Mouse (Mus musculus): ENCODE results near the gene Rbm20. TPM values are rescaled to one million over a fixed set of nuclear protein-coding genes. Genes with fewer than 3 reads are reported as not detected.

The Rbm20 gene
- polyA plus RNA-seq, 1 experiment from 2014 or later, result 52.0 TPM

DNA sequence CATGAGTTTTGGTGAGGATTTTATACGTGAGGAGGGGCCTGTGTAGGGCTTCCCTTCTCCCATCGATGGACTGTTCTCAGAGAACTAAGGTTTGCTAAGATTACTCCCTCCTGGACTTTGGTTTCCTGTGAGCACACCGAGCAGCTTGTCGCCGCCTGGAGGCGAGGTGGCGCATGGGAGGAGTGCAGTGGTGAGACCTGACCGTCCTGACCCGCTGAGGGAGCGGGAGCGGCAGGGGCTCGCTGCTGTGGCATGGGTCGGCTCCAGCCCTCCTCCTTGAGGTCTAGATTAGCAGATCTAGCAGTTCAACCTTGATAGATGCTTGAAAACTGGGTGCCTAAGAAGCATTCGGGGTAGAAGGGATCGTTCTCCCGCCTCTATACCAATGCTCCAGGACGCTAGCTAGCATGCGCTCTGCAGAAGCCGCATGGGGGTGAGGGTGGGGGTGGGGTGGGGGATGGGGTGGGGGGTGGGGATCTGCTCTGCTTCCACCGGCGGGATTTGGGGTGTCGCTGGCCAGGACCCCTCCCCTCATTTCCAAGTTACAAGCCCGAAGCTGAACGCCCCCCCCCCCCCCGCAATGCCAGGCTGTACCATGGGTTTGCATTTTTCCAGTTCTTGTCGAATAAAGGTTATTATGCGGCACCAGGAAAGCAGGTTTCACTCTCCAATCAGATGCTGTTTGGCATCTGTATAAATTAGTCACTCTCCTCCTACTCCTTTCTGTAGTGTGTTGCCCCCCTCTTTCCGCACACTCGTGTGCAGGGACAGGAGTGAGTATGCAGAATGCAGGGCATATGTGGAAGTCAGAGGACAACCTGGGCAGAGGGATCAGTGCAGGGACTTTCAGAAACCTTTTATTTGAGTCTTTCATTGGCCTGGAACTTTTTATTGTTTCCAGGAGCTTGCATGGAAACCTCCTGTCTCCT is 28.1 kb downstream of the Rbm20 start:
- H3K27ac ChIP-seq (replicated peaks in 1 of 2; ENCODE audit: control insufficient read depth in 1 of 2, insufficient read depth in 1 of 2, low read depth in 2 of 2, low read length in 2 of 2), result peak overlapping the region; percentile 37 to 60; a peak in 1 of 4 replicates
- no peaks in the 10 kb centered on the region for H3K27me3 ChIP-seq (ENCODE audit: control insufficient read depth, insufficient read depth, low read length)

DNA sequence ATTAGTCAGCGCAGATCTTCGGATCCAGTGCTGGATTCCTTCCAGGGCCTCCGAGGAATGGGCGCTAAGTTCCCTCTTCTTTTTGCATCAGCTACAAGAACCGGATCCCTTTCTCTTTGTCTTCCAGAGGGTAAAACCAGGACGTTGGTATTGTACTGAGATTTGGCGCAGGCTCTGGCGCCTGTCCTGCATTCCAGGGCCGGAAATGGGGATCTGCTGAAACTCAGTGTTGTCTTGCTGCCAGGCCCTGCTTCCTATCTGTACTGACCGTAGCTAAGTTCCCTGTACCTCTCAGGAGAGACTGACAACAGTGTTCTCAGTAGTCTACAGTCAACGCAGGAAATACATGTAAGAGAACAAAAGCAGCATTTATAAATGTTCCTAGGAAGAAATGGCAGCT is 31.3 kb downstream of the Rbm20 start:
- ATAC-seq (ENCODE audit: insufficient number of reproducible peaks, insufficient read depth, low FRiP score, low read depth), result peak; percentile 28; the same call in 1 of the 2 replicates
- WGBS, result 7% methylated on average over 11 of the region's 11 CpGs
- Histone ChIP-seq H3K4me1 (ENCODE audit: control insufficient read depth in 2 of 2, insufficient read depth in 2 of 2, low read length in 2 of 2) (peaks cover 39 to 72% of the 10 kb centered on the region in 2 experiments), H3K4me3 (ENCODE audit: control insufficient read depth in 1 of 2, insufficient read depth in 1 of 2, low read depth in 1 of 2, low read length in 2 of 2) (no peak overlapping the region), H3K36me3 (ENCODE audit: control insufficient read depth, insufficient read depth, low read length) (no peaks in the 10 kb centered on the region; the same call in 1 of the 2 replicates), H3K9me3 (ENCODE audit: control insufficient read depth, low read length) (no peaks in the 10 kb centered on the region), H3K27ac (replicated peaks in 1 of 2; ENCODE audit: control insufficient read depth in 1 of 2, insufficient read depth in 1 of 2, low read depth in 2 of 2, low read length in 2 of 2) (peak overlapping the region; percentile 74 to 83), H3K9ac (ENCODE audit: low read length) (peak overlapping the region; percentile 44), H3K27me3 (ENCODE audit: control insufficient read depth, insufficient read depth, low read length) (no peaks in the 10 kb centered on the region), H3K4me2 (ENCODE audit: low read length) (peak overlapping the region; percentile 38)

More for the DNA sequence above, 28.1 kb downstream of the Rbm20 start:
- Histone ChIP-seq H3K4me1 (ENCODE audit: control insufficient read depth in 2 of 2, insufficient read depth in 2 of 2, low read length in 2 of 2) (peaks cover 16 to 48% of the 10 kb centered on the region in 2 experiments), H3K36me3 (ENCODE audit: control insufficient read depth, insufficient read depth, low read length) (no peaks in the 10 kb centered on the region), H3K9me3 (ENCODE audit: control insufficient read depth, low read length) (no peaks in the 10 kb centered on the region), H3K4me2 (ENCODE audit: low read length) (peak overlapping the region; percentile 64), H3K4me3 (ENCODE audit: control insufficient read depth in 1 of 2, insufficient read depth in 1 of 2, low read depth in 1 of 2, low read length in 2 of 2) (peak overlapping the region; percentile 18 to 39; a peak in 3 of 4 replicates), H3K9ac (ENCODE audit: low read length) (peak overlapping the region; percentile 66)
- ATAC-seq (ENCODE audit: insufficient number of reproducible peaks, insufficient read depth, low FRiP score, low read depth), result peak; percentile 48; the same call in 1 of the 2 replicates
- 18% methylated on average over 28 of the region's 29 CpGs for whole genome bisulfite sequencing

DNA sequence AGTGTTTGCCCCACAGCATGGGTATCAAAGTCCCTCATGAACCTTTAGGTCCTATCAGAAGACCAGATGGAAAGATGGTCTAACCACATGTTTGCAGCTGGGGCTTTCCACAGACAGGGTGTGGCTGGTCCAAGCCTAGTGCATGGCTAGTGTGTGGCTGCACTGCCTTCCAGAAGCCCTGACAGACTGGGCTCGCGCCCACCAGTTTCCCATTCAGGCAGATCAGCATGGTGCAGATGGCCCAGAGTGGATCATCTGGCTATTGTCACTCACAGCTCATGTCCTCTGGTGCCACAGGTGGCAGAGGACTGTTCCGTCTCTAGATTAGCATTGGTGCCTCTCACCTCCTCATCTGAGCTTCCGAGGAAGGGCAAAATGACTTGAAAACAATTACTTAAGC is 33.8 kb downstream of the Rbm20 start:
- Histone ChIP-seq H3K4me3 (ENCODE audit: control insufficient read depth in 1 of 2, insufficient read depth in 1 of 2, low read depth in 1 of 2, low read length in 2 of 2) (no peak overlapping the region), H3K4me2 (ENCODE audit: low read length) (peak overlapping the region; percentile 34), H3K9ac (ENCODE audit: low read length) (peak overlapping the region; percentile 62), H3K27ac (replicated peaks in 1 of 2; ENCODE audit: control insufficient read depth in 1 of 2, insufficient read depth in 1 of 2, low read depth in 2 of 2, low read length in 2 of 2) (peak overlapping the region; percentile 86 to 93), H3K4me1 (ENCODE audit: control insufficient read depth in 2 of 2, insufficient read depth in 2 of 2, low read length in 2 of 2) (peaks cover 40 to 69% of the 10 kb centered on the region in 2 experiments), H3K9me3 (ENCODE audit: control insufficient read depth, low read length) (peaks cover 8% of the 10 kb centered on the region; the same call in 1 of the 2 replicates), H3K27me3 (ENCODE audit: control insufficient read depth, insufficient read depth, low read length) (no peaks in the 10 kb centered on the region), H3K36me3 (ENCODE audit: control insufficient read depth, insufficient read depth, low read length) (no peaks in the 10 kb centered on the region; the same call in 1 of the 2 replicates)
- WGBS, result 12% methylated on average over 4 of the region's 4 CpGs
- ATAC-seq (ENCODE audit: insufficient number of reproducible peaks, insufficient read depth, low FRiP score, low read depth), result 0 out of 2 replicates have a peak, but pooled peaks have one; percentile 40

DNA sequence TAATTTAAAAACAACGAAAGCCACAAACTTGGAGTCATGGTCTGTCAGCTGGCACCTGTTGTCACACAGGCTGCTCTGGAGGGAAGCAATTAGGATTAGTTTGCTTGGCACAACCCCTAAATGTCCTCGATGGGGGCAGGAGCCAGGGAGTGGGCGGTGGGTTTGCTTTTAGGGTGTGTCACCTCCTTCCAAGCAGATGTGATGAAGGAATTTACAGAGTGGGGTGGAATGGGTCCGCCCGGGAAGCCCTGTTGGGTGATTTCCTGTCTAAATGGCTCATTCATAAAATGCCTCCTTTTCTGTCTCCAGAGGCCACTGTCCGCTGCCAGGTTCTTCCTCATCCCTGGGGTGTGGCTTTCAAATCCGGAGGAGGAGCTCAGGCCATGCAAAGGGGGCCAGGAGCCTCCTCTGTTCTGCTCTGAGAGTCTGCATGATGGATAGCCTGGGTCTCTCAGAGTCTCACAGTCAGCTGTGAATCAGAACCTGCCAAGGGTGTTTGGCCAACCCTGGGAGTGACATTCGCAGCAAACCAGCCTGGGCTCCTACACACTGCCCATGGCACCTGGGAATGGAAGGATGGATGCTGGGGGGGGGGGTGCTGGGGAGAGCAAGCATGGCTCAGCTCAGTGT is 34.3 kb downstream of the Rbm20 start:
- H3K4me3 ChIP-seq (ENCODE audit: control insufficient read depth in 1 of 2, insufficient read depth in 1 of 2, low read depth in 1 of 2, low read length in 2 of 2), result no peak overlapping the region
- H3K9me3 ChIP-seq (ENCODE audit: control insufficient read depth, low read length), result peaks cover 8% of the 10 kb centered on the region; the same call in 1 of the 2 replicates
- peak overlapping the region; percentile 34 for H3K4me2 ChIP-seq (ENCODE audit: low read length)
- no peaks in the 10 kb centered on the region; the same call in 1 of the 2 replicates for H3K36me3 ChIP-seq (ENCODE audit: control insufficient read depth, insufficient read depth, low read length)
- H3K4me1 ChIP-seq (ENCODE audit: control insufficient read depth in 2 of 2, insufficient read depth in 2 of 2, low read length in 2 of 2), result peaks cover 40 to 73% of the 10 kb centered on the region in 2 experiments
- peak overlapping the region; percentile 86 to 93 for H3K27ac ChIP-seq (replicated peaks in 1 of 2; ENCODE audit: control insufficient read depth in 1 of 2, insufficient read depth in 1 of 2, low read depth in 2 of 2, low read length in 2 of 2)
- peak overlapping the region; percentile 62 for H3K9ac ChIP-seq (ENCODE audit: low read length)
- 14% methylated on average over 8 of the region's 8 CpGs for WGBS
- H3K27me3 ChIP-seq (ENCODE audit: control insufficient read depth, insufficient read depth, low read length), result no peaks in the 10 kb centered on the region
- ATAC-seq (ENCODE audit: insufficient number of reproducible peaks, insufficient read depth, low FRiP score, low read depth), result no peak; the same call in 1 of the 2 replicates

DNA sequence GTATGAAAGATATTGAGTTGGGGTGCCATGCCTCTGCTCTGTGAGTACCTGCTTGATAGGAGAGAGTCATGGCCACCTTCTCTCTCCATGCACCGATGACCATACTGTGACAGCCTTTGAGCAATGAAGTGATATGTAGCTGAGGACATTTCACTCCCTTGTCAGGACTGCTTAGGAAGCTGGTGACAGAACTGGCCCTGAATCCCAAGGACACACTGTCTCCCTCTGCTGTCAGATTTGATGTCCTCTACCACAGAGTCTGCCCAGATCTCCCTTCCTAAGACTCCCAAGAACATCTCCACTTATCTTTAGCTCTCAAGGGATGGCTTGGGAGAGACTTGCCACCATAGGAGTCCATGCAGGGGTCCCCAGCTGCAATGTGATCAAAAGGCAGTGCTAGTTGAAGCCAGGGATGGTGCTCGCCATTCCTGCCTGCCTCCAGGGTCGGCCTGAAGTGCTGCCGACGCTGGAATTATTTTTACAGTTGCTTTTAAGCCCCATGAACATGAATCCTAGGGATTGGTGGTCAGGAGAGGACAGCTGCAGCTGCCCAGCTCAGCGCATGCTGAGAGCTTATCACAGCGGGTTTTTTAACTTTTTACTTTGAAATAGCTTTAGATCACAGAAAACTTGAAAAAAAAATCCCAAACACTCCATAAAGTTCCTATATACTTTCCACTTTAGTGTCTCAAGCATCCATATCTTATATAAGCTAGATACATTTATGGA is 35.4 kb downstream of the Rbm20 start:
- H3K27me3 ChIP-seq (ENCODE audit: control insufficient read depth, insufficient read depth, low read length), result no peaks in the 10 kb centered on the region
- no peaks in the 10 kb centered on the region; the same call in 1 of the 2 replicates for H3K36me3 ChIP-seq (ENCODE audit: control insufficient read depth, insufficient read depth, low read length)
- 16% methylated on average over 7 of the region's 7 CpGs for WGBS
- H3K4me2 ChIP-seq (ENCODE audit: low read length), result peak overlapping the region; percentile 34
- H3K9me3 ChIP-seq (ENCODE audit: control insufficient read depth, low read length), result peaks cover 8% of the 10 kb centered on the region; the same call in 1 of the 2 replicates
- H3K27ac ChIP-seq (replicated peaks in 1 of 2; ENCODE audit: control insufficient read depth in 1 of 2, insufficient read depth in 1 of 2, low read depth in 2 of 2, low read length in 2 of 2), result peak overlapping the region; percentile 86 to 93
- H3K4me3 ChIP-seq (ENCODE audit: control insufficient read depth in 1 of 2, insufficient read depth in 1 of 2, low read depth in 1 of 2, low read length in 2 of 2), result no peak overlapping the region
- no peak for ATAC-seq (ENCODE audit: insufficient number of reproducible peaks, insufficient read depth, low FRiP score, low read depth)
- peak overlapping the region; percentile 62; the same call in 1 of the 2 replicates for H3K9ac ChIP-seq (ENCODE audit: low read length)
- H3K4me1 ChIP-seq (ENCODE audit: control insufficient read depth in 2 of 2, insufficient read depth in 2 of 2, low read length in 2 of 2), result peaks cover 43 to 82% of the 10 kb centered on the region in 2 experiments

DNA sequence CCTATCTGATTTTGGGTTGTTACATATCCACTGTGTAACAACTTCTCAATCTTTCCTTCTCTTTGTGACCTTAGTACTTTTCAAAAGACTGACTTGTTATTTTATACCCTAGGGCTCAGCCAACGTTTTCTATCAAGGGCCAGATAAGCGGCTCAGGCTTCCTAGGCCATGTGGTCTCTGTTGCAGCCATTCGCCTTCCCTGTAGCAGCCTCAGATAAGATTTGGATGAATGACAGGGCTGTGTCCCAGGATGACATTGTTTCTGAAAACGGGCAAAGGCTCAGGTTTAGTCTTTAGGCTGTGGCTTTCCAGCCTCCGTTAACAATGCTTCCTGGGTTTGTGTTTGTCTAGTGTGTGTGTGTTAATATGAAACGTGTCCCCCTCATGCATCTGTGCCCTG is 36.3 kb downstream of the Rbm20 start:
- H3K4me3 ChIP-seq (ENCODE audit: control insufficient read depth in 1 of 2, insufficient read depth in 1 of 2, low read depth in 1 of 2, low read length in 2 of 2), result no peak overlapping the region
- peak overlapping the region; percentile 83 to 93 for H3K27ac ChIP-seq (replicated peaks in 1 of 2; ENCODE audit: control insufficient read depth in 1 of 2, insufficient read depth in 1 of 2, low read depth in 2 of 2, low read length in 2 of 2)
- ATAC-seq (ENCODE audit: insufficient number of reproducible peaks, insufficient read depth, low FRiP score, low read depth), result no peak
- peaks cover 43 to 86% of the 10 kb centered on the region in 2 experiments for H3K4me1 ChIP-seq (ENCODE audit: control insufficient read depth in 2 of 2, insufficient read depth in 2 of 2, low read length in 2 of 2)
- no peak overlapping the region for H3K9ac ChIP-seq (ENCODE audit: low read length)
- H3K9me3 ChIP-seq (ENCODE audit: control insufficient read depth, low read length), result peaks cover 8% of the 10 kb centered on the region; the same call in 1 of the 2 replicates
- H3K4me2 ChIP-seq (ENCODE audit: low read length), result peak overlapping the region; percentile 30
- H3K36me3 ChIP-seq (ENCODE audit: control insufficient read depth, insufficient read depth, low read length), result no peaks in the 10 kb centered on the region; the same call in 1 of the 2 replicates
- 12% methylated on average over 6 of the region's 6 CpGs for WGBS
- H3K27me3 ChIP-seq (ENCODE audit: control insufficient read depth, insufficient read depth, low read length), result no peaks in the 10 kb centered on the region

DNA sequence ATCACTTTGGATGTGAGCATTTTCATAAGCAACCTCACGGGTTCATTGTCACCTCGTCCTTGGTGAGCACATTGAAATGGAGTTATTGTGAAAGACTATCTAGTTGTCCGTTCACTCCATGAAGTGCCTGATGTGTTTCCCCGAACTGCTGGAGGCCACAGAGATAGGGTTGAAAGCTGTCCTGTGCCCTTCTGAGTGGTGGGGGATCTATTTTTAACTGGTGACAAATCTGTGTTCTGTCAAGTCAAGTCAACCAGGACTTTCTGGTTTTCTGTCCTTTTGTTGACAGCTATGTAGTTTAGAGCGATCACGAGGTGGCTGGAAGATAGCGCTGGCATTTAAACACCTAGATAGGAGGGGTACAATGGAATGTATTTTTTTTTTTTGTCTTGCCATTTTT is 39.4 kb downstream of the Rbm20 start:
- peak; percentile 80 for ATAC-seq (ENCODE audit: insufficient number of reproducible peaks, insufficient read depth, low FRiP score, low read depth)
- H3K4me1 ChIP-seq (ENCODE audit: control insufficient read depth in 2 of 2, insufficient read depth in 2 of 2, low read length in 2 of 2), result peaks cover 36 to 85% of the 10 kb centered on the region in 2 experiments
- WGBS, result 15% methylated on average over 7 of the region's 7 CpGs
- H3K36me3 ChIP-seq (ENCODE audit: control insufficient read depth, insufficient read depth, low read length), result peaks cover 6% of the 10 kb centered on the region
- no peaks in the 10 kb centered on the region for H3K27me3 ChIP-seq (ENCODE audit: control insufficient read depth, insufficient read depth, low read length)
- H3K9ac ChIP-seq (ENCODE audit: low read length), result peak overlapping the region; percentile 54
- peak overlapping the region; percentile 93 for H3K27ac ChIP-seq (replicated peaks in 1 of 2; ENCODE audit: control insufficient read depth in 1 of 2, insufficient read depth in 1 of 2, low read depth in 2 of 2, low read length in 2 of 2)
- H3K4me3 ChIP-seq (ENCODE audit: control insufficient read depth in 1 of 2, insufficient read depth in 1 of 2, low read depth in 1 of 2, low read length in 2 of 2), result no peak overlapping the region
- peaks cover 14% of the 10 kb centered on the region; the same call in 1 of the 2 replicates for H3K9me3 ChIP-seq (ENCODE audit: control insufficient read depth, low read length)
- peak overlapping the region; percentile 51 for H3K4me2 ChIP-seq (ENCODE audit: low read length)

Data from heart, embryonic 14.5 days (tissue).